Mouse (Mus musculus) adrenal gland, postnatal 4 days (tissue): ENCODE results near the gene Stx17. TPM values are rescaled to one million over a fixed set of nuclear protein-coding genes. Genes with fewer than 3 reads are reported as not detected.

Experiments
- DNase-seq, 2 experiments: peaks; one replicate each; pipeline ENCODE4 v3.0.0; 2021 to 2022; ENCODE audit warnings: low spot score in 2 of 2, mixed read lengths in 2 of 2
- long read RNA-seq, 2 experiments: library from polyadenylated mRNA; stranded (forward); transcript quantifications; one replicate each; pipeline ENCODE4 v2.0.0; 2021
- total RNA-seq, 2 experiments: library from RNA; stranded (reverse); gene quantifications; 2 replicates each; pipeline ENCODE4 v1.2.3; 2021

Gene Stx17
- 10 to 100 TPM; 75.0 to 89.9 TPM for total RNA-seq
- long read RNA-seq, experiment 1, full-length matches to known transcripts, result 3 of 14 reads
- long read RNA-seq, experiment 1, partial matches to known transcripts, result 0 of 14 reads
- long read RNA-seq, experiment 1, other reads (novel, unspliced or antisense), result 11 of 14 reads
- long read RNA-seq, experiment 2, full-length matches to known transcripts, result 9 of 27 reads
- long read RNA-seq, experiment 2, partial matches to known transcripts, result 8 of 27 reads
- long read RNA-seq, experiment 2, other reads (novel, unspliced or antisense), result 10 of 27 reads

DNA sequence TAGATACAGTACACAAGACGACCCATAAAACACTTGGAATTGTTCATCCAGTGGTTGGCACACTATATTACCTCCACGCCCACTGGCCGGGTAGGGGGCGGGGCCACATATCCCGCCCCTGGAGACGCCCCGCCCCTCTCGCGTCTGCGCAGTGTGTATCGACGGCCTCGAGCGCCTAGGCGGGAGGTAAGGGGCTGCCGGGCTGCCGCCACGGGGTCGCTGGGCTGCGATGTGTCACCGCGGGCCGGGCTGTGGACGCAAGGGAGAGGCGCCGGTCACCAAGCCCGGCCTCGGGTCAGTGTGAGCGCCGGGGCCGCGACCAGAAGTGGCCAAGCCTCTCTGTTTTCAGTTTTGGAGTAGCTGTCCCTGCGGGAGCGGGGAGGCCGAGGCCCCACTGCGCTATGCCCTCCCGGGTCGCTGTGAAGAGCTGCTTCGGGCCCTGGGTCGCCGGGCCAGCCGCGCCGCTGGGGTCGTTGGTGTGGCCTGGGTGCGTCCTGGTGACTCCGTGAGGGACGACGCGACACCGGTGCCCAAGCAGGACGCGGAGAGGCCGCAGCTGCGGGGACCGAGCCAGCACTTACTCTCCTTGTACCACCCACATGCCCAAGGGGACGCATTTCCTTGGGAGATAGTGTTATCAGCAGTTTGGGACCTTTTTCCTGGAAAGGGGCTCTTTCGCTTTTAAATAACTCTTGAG, at the start of gene Stx17:
TSS of gene Stx17 (plus strand) at position 143 of the 697 bp plus-strand sequence.
- peak; percentile 65 to 83 for DNase-seq

GRCm38 (mm10) chr4:48076693-48077471, 47.8 kb upstream of the Stx17 start:
- DNase-seq, result no peak

- no peak for DNase-seq
Observed at GRCm38 (mm10) chr4:48078213-48078612, 46.5 kb upstream of the Stx17 start.

DNA sequence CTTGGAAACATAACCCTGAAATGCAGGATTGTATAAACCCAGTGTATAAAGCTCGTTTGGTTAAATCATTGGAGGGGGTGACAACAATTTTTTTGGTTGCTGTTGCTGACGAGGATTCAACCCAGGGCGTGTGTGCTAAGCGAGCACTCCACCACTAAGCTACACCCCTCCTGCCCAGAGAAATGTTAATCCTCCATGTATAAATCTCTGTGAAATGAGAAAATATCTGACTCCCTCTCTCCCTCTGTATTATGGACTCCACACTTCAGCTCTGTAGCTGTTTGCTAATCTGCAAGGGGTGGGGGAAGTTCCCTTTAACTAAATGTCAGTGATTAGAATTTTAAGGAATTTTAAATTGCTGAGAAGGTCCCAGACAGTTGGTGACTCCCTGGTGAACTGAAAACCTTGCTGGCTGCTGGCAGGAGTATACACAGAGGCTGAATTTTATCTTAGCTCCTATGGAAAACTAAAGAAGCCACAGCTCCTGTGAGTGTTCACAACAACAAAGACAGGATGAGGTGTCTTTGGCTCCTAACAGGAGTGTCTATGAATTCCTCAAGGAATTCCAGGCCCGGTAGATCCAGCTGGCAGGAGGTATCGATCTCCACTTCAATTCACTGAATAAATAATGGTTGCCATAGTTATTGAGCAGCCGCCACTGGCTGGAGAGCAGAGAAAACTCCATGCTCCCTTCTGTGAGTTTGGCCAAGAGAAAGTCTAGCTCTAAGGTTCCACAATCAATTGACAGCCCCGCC, 45.3 kb upstream of the Stx17 start:
- DNase-seq, result no peak

GRCm38 (mm10) chr4:48083452-48083851, 41.3 kb upstream of the Stx17 start:
- no peak for DNase-seq

- no peak for DNase-seq
Observed at GRCm38 (mm10) chr4:48086609-48087008, 38.1 kb upstream of the Stx17 start.

- no peak for DNase-seq
Observed at GRCm38 (mm10) chr4:48087497-48087896, 37.2 kb upstream of the Stx17 start.

DNA sequence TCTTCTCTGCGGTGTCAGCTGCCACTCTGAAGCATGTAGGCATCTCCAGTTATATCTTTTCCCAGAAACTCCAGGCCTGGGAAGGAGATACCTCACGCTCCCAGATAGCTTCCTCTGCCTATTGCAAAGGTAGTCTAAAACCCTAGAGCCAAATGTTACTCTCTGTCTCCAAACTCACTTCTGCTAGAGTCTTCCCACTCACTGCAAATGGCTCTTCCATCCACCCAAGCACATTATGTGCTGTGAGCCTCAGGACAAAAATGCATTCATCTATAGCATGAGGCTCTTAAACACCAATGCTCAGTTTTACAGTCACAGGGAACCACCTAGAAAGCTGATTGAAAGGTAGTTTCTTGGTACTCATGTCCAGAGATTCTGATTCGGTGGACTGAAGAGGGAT, 31.5 kb upstream of the Stx17 start:
- DNase-seq, result no peak

DNA sequence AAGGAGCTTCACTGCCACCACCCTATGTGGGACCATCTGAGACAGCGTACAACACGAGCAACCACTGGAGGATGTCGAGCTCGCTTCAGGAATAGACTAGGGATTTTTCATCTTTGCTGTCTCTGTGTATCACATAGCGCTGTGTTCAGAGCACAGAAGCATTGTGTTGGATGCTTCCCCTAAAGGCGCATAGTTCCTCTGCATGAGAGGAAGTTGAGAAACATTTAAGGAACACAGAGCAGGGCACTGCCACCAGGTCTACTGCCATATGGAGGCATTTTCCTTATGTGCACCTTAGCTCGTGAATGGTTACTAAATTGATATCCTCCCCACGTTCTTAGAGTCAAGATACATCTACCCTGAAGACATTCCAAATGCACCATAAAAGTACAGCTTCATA, 24.5 kb upstream of the Stx17 start:
- no peak for DNase-seq

DNA sequence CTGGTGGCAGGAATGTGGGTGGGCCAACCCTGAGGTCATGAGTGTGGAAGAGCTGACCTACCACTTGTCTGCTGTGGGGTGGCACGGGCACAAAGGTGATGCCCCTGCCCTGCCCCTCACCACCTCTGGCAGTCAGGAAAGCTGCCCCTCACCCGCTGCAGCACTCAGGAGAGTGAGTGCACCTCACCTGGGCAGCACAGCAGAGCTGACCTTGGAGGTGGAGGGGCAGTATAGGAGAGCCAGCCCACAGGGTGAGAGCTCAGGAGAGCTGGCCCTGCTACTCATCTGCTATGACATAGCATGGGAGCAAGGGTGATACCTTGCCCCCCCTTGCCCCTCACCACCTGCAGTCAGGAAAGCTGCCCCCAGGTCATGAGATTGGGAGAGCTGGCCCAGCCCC, 22.7 kb upstream of the Stx17 start:
- no peak for DNase-seq

- DNase-seq, result no peak
Observed at GRCm38 (mm10) chr4:48105387-48105786, 19.3 kb upstream of the Stx17 start.

GRCm38 (mm10) chr4:48107086-48107485, 17.6 kb upstream of the Stx17 start:
- DNase-seq, result no peak

DNA sequence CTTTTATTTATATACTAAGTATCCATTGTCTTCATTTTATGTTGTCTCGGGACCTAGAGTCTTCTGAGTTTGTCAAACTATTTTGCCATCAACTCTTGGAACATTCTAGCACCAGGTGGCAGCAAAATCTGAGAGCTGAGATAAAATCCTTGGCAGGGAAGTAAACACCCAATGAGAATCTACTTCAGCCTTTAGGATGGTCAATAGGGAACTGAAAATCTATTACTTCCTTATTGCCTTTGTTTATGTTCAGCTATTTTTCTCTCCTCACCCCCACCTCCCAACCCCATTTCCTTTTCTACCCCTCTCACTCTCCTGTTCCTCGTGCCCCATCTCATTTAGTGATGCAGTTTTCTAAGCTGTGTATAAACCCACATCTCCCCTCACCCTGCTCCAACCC, 16.1 kb upstream of the Stx17 start:
- no peak for DNase-seq

DNA sequence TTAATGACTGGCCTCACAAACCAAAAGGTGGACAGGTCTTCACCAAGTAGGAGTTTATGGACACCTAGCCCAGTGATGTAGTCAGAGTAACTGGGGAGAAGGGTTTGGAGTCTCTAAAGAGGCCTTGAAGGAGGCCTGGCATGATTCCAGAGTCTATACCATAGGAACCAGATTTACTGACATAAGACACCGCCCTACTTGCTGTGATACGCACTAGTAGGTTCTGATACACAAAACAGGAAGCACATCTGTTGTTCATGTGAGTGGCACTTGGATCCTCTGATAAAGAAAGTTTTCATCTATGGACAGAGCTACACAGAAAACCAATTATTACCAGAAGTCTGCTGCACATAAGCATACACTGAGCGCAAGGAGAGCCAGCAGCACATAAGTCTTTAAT, 14.4 kb upstream of the Stx17 start:
- no peak for DNase-seq

DNA sequence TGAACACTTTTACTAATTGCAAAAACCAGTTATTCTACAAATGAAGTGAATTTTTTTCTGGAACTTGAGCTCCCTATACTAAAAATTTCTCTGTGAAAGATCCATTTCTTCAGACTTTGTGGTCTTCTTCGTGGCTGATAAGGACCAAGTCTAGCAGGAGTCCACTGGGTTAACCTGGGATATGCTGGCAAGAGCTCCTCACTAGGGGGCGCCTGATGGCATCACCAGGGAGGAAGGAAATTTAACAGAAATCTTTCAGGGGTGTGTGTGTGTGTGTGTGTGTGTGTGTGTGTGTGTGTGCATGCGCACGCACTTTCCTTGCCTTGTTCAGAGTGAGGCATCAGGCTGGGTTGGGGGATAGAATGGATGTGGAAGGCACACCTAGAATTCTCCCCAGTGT, 8.5 kb upstream of the Stx17 start:
- no peak for DNase-seq

DNA sequence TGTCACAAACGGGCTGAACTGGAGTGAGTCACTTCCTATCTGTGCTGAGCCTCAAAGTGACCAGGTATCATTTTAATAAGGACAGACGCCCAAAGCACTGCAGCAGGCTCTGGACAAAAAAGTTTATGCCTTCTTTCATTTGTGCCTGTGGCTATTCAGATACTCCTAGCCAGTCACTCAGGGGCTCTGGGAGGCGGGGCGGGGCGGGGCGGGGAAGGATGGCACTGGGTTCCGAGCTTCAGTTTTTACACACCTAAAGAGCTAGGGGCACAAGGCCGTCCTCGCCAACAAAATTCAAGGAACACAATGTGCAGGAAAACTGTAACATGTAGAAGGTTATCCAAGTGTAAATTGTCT, 321 bp upstream of the Stx17 start:
- DNase-seq, result no peak

- DNase-seq, result no peak
Observed at GRCm38 (mm10) chr4:48130314-48130713, 5.6 kb downstream of the Stx17 start.

DNA sequence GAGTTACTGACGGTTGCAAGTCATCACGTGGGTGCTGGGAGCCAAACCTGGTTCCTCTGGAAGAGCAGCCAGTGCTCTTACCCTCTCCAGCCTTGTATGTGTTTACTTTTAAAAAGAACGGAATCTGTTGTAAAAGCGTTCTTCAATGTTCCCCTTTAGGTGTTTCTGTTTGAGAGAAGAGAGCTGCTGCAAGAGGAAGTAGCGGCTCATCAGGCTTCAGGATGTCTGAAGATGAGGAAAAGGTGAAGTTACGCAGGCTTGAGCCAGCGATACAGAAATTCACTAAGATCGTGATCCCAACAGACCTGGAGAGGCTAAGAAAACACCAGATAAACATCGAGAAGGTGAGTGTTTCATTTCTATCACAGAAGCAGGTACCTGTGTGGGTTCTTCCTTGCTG, 6.9 kb downstream of the Stx17 start:
- no peak for DNase-seq

GRCm38 (mm10) chr4:48132721-48133120, 8.0 kb downstream of the Stx17 start:
- no peak for DNase-seq

DNA sequence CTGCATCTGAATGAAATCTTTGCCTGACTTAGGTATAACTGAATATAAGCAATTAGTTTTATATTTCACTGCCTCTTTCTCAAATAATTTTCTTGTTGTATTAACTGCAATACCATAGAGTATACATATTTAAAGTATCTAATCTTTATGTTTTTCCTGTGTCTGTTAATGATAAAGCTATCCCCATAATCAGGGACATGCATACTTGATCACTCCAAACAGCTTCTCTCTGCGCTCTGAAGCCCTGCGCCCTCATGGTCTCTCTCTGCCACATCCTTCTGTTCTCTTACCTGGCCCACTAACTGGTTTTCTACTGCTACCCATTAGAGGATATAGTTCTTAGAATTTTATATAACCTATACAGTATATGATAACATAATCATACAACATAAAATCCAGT, 24.8 kb downstream of the Stx17 start:
- no peak for DNase-seq

GRCm38 (mm10) chr4:48153229-48153628, 28.5 kb downstream of the Stx17 start:
- no peak for DNase-seq

DNA sequence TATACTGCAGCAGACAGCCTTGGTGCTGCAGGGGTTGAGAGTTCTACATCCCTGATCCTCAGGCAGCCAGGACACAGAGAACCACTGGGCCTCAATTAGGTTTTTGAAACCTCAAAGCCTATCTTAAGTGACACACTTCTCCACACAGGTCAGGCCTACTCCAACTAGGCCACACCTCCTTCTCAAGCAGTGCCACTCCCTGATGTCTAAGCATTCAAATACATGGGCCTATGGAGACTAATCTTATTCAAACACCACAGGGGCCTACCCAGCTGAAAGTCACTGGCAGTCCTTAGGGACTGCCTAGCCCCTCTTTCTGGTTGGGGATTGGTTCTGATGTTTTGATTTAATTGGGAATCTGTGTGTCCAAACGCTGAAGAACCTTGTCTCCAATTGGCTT, 31.1 kb downstream of the Stx17 start:
- DNase-seq, result no peak
